Mouse (Mus musculus): Measurements from ENCODE around the gene Atp9a.

- no peak for TF ChIP-seq CTCF (IDR thresholded peaks at IDR 0.05; ENCODE audit: low read depth)
- TF ChIP-seq EP300 (optimal IDR thresholded peaks at IDR 0.05), result no peak
These were observed 100.0 kb downstream of the Atp9a start for GRCm38 (mm10) chr2:168642187-168642586.

Data from stomach, postnatal 0 days (tissue).